Mouse (Mus musculus) urinary bladder, postnatal 4 days (tissue): ENCODE measurements around the gene Olah.
A peak's percentile ranks its signal among the peaks of the same experiment; 100 is the strongest.
"Not testable (repeated sequence)": the region's sequence is repeated elsewhere in the genome, so short reads cannot be mapped to it uniquely, and the experiment has no call there.

ENCODE experiments used
- DNase-seq, 2 experiments: peaks; one replicate each; pipeline ENCODE4 v3.0.0; 2021 to 2022; ENCODE audit warnings: low spot score in 2 of 2

The Olah gene

DNA sequence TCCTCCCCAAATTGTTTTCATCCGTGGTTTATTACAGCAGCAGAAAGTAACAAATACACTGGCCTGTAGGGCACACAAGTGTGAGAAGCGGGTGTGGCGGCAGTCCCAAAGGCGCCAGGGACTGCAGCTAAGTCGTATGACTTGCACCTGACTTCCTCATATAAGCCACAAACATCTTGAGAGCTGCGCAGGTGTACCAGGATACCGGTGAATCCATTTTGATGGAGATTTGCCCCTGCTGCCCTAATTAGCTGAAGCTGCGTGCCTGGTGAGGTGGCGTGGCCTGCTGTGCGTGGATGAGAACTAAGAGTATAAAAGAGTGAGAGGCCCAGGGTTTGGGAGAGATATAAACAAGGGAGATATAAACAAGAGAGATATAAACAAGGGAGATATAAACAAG lies at the start of gene Olah:
Gene Olah, minus strand, starts transcription at position 101 of the 400 bp plus-strand sequence.
- not testable (repeated sequence) for DNase-seq

DNA sequence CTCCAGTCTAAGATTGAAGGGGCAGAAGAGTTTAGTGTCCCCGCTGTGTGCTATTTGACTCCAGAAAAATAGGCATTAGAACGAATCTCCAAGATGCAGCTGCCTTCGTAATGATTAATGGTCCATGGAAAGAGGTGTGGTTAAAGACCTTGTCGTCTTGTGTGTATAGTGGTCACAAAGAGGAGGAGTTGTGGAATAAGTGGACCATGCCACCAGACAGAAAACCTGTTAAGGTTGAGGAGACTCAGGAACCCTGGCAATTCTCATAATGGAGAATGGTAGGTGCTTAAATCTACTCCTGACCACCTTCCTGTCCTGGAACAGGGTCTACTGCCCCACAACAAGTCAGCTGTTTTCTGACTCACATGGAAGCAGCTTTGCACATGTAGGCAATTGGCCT lies 49.0 kb upstream of the Olah start:
- no peak for DNase-seq

DNA sequence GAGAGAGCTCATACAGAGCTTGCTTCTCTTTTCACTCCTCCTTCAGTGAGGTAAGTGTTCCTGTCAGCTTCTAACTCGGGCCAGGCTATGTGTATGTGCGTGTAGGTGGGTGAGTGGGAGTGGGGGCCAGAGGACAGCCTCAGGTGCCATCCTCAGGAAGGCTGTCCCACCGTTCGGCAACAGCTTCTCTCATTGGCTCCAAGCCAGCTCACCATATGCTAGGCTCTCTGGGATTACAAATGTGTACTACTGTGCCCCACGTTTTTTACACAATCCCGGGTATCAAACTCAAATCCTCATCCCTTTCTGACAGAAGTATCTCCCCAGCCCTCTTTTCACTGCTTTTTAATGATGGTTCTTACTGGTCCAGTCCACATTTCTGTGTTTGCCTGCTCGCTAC lies 47.2 kb upstream of the Olah start:
- no peak for DNase-seq

DNA sequence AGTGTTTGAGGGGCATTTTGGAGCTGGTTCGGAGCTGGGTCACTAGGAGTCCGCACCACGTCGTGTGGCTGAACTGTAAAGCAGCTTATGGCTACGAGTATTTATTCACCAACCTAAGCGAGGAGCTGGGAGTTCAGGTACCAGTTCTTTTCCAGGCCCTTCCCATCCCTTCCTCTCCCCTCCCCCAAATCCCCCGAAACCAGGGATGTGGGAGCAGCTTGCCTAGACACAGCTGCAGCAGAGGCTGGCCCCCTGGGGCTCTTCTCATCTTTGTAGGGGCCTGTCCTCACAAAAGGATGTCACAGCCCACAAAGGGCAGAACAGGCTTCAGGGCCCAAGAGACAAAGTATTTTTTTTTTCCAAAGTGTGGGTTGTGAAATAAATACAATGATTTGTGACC lies 40.9 kb upstream of the Olah start:
- DNase-seq, result no peak

DNA sequence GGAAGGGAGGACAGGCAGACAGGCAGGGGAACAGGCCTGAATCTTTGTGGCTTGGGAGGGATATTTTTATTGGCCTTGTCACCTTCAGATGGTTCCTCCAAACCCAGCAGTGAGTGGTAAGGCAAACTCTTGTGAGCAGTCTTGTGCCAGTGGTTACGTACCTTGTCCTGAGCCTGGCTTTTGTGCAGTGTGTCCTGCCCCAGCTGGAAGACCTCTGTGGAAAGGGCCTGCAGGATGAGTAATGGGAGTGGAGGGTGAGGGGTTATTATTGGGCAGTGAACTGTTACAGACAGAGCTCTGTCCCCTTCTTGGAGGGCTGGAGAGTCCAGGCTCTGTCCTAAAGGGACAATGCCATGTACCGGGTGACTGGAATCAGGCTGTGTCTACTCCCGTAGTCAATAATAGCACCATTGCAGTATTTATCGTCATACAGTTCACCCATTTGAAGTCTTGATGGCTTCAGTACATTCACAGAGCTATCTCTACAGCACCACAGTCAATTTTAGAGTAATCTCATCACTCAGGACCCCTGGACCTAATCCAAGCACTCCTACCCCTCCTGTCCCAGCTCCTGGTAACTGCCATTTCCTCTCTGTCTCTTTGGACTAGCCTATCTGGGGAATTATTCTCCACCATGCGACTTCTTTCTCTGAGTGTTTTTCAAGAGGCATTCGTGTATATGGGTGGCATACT lies 38.5 kb upstream of the Olah start:
- DNase-seq, result no peak

DNA sequence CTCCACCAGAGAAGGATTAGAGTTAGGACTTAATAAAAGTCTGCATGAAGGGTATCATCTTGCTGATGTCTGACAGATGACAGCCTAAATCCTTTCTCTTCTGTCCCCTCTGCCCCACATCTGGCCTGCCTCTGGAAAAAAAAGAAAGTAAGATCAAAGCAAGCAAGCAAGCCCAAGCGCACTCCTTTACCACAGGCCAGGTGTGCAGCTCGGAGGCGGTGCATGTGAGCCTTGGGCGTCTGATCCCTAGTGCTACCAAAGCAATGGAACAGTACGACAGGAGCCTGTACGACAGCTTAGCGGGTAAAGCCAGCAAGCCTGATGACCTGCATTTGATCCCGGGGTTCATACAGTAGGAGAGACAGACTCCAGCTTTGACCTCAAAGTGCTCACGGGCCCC lies 33.9 kb upstream of the Olah start:
- DNase-seq, result no peak

DNA sequence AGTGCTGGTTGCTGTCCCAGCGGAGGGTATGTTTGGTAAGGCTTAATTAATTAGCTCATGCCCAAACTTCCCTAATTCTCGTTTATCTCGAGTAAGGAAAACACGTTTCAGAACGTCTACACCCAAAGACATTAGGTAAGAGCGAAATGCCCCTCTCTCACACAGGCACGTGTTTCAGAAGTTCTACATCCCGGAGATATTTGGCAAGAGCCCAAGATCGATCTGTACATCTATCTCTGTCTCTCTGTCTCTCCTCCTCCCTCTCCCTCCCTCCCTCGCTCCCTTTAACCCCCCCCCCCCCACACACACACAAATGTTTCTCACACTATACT lies 27.5 kb upstream of the Olah start:
- DNase-seq, result no peak

DNA sequence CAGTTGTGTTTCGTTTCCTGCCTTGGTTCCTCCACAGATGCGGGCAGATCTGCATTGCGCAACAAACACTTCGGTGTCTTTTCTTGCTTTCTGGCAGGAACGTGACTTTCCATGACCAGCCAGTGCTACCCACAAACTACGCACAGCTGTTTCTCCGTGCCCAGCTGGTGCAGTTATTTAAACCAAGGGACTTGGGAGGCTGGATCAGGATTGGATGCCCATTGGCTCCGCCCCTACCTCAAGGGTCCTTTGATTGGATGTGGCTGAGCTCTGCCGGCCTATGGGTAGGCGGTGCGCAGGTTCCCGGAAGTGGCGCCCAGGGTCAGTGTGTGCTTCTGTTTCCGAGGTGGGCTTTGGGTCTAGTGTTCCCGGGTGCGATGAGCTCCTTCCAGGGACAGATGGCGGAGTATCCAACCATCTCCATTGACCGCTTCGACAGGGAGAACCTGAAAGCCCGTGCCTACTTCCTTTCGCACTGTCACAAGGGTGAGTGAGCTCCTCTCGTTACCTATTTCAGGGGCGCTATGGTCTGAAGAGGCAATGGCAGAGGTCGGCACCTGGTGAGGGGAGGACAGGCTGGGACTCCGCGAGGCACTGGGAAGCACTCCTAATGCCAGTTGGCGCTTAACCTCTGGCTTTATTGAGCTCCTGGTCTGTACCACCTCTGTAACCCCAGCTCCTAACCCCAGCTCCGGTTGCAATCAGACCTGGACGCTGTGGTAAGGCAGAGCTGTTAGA lies 27.0 kb upstream of the Olah start, which contains the start of gene Dclre1c:
Gene Dclre1c, plus strand, starts transcription at position 291 of the 738 bp plus-strand sequence.
- DNase-seq, result peak; percentile 81 to 85

DNA sequence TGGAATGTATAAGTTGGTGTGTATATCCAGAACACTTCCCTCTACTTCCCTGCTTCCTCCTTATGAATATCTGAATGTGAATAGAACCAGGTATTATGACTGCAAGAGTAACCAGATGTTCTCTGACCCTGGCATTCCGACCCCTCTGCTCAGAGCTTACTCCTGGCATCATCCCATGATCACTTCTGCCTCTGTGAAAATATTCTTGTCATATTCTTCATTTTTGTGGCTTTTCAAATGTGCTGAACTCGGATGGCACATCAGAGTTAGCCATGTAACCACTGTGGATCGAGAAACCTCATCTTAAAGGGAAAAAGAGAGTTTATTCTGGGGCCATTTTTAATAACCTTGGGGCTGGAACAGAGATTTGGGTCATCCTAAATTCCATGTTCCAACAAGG lies 25.5 kb upstream of the Olah start, which contains the start of gene Meig1:
Gene Meig1, minus strand, starts transcription at position 101 of the 400 bp plus-strand sequence.
- no peak for DNase-seq

DNA sequence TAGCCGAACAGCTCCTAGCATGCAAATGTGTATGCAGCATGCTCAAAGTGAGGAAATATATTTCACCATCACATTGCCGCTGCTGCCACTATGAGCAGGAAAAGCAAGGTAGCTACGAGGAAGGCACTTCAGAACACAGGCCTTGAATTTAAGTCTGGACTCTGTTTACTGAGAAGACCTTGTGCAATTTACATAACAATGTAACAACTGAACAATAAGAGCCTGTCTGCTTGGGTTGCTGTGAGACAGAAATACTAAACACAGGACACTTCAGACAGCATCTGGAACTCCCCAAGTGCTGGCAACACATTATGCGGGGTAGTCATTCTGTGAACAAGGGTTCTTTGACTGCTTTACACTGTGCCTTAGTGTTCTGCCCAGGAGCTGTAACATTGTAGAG lies 23.1 kb upstream of the Olah start:
- no peak for DNase-seq

DNA sequence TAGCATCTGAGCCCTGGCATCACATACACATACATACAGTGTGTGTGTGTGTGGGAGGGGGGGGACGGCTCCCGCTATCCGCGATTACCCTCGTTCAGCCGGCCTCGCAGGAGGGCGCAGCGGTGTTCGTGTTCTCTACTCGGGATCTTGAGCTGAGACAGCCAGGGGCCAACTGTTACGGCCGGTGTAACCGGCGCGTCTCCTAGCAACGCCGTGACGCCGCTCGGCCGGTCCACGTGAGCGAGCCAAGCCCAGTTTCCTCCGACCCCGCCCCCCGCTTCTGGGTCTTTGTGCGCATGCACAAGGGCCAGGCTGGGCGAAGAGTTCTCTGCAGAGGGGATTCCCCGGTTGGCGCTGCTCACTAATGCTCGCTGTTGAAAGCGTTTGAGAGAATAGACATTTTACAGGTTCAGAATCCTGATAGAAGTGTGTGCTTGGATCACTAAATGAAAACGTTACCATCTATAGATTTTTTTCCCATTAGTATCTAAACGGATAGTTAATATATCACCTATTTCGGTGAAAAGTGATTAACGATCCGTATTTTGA lies 21.9 kb upstream of the Olah start:
- peak; percentile 91 to 96 for DNase-seq

DNA sequence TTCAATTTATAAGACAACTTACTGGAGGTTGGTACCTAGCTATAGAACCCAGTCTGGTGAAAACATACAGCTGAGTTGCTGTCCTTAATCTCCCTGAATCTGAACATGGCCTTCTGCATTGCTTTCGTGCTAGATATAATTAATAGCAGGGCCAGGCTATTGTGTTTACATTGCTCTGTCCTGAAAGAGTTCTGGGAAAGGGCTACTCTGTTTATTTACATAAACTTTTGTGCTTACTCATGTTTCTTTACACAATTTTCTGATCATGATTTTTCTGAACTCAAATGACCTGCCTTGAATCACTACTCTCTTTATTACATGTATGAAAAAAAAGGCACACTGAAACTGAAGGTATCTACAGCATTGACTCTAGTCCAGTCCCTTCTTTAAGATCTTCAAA lies 18.7 kb upstream of the Olah start:
- no peak for DNase-seq

DNA sequence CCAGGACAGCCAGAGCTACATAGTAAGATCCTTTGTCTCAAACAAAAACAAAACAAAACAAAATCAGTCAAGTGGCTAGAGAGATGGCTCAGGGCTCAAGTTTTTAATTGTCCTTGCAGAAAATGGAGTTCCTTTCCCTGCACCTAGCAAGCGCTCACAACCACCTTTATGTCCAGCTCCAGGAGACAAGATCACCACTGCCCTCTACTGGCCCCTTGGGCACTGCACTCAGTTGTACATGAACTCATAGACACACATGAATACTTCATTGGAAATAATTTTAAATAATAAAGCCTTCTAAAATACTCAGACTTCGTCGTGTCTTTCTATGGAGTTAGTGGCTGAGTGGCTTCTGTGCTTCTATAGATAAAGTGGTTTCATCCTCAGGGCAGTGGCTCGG lies 17.2 kb upstream of the Olah start:
- DNase-seq, result peak in 1 of 2 experiments; percentile 64

DNA sequence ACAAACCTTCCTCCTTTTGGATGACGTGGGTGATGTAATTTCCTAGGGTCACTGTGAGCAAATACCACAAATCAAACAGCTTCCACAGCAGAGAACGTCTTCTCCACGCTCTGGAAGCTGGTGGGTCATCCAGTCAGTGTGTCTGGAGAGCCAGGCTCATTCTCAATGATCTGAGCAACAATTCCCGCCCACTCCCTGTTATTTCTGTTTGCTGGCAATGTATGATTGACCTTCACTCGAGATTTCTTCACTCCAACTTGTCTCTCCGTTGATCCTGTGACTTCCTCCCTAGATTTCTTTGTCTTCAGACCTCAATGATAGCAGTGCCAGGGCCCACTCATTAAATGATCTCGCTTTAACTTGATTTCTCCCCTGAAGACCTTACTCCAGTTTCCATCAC lies 10.7 kb upstream of the Olah start:
- DNase-seq, result no peak

DNA sequence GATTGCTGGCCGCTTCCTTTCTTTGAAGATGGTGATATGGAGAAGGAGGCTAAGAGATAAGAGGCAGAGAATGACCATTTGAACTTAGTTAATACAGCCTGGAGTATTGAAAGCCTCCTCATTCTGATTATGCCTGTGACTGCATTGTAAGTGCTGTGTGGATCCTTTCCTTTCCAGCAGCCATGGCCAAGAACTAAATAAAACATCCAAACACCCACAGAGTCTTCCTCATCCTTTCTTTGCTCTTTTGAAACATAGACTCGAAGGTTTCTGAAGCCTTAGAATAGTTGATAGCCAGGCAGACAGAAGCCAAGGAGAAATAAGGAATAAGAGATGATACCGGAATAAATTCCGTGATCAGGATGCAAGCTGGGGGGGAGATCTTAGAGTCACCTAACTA lies 9.0 kb upstream of the Olah start:
- no peak for DNase-seq

DNA sequence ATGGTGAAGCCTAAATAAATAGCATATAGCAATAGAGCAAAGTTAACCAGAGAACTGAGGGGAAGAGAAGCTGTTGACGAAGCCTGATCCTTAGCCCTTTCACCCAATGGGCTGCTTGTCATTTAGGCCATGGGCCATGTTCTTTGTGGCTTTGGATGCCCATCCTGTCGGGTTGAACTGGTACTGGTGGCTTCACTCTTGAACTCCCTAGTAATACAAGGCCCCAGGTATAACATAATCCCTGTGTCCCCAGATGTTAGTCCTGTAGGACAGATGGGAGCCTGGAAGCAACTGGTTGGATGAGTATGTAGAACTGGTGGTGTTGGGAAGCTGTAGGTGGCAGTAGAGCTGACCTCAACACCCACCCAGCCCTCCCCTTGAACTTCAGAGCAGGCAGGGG lies 5.1 kb downstream of the Olah start:
- DNase-seq, result no peak

DNA sequence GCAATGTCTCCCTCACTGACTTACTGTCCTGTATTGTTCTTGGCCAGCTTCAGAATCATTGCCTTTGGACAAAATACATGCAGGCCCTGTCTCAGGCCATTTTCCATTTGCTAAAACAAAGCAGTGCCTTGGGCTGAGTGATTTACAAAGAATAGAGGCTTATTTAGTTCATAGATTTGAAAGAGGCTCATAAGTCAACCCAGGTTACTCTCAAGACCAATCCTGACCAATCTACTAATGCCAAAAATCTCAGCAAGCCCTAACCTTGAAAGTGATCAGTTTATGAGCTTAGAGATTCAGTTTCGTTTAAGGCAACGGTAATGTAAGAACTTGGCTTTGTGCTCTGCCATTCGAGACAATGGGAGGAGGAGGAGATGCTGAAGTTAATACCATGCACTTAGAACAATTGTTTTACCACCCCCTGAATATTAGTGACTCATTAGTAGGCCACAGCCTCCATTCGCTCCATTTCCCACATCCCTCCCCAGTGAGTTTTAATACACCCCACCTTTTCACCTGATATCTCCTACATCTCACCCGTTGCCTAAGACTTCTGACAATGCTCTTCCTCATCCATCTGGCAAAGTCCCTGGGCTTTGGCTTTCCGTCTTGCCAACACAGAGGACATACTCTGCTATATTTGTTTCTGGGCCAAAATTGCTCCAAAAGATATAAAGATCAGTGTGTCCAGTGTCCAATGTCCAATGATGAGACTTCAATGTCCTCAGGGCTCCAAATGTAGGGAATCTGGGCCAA lies 9.7 kb downstream of the Olah start:
- DNase-seq, result no peak

DNA sequence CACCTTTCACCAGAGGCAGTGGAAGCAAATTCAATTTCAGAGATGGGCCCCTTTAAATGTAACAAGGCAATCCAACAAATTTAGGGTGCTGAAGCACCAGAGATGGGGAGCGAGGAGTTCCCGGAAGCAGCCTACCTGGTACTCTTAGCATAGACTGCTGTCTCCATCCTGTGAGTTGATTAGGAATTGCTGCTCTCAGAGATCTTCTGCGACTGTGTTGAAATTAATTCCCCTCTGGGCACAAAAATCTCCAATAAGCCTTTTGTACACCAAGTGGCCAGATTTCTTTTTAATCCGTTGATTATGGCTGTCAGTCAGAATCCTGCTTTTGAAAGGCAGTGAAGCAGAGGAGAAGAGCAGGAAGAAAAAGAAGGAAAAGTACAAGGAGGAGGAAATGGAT lies 31.9 kb downstream of the Olah start:
- DNase-seq, result no peak

DNA sequence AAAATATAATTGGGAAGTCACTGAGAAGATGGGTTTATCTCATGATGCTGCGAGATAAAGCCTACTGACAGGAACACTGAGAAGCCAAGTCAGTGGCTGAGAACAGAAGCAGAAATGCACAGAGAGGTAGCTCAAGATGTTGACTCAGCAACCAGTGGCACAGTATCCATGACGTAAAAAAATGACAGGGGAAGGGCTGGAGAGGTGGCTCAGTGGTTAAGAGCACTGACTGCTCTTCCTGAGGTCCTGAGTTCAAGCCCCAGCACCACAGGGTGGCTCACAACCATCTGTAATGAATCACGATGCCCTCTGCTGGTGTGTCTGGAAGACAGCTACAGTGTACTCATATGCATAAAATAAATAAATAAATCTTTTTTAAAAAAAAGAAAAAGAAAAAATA lies 35.9 kb downstream of the Olah start:
- no peak for DNase-seq

DNA sequence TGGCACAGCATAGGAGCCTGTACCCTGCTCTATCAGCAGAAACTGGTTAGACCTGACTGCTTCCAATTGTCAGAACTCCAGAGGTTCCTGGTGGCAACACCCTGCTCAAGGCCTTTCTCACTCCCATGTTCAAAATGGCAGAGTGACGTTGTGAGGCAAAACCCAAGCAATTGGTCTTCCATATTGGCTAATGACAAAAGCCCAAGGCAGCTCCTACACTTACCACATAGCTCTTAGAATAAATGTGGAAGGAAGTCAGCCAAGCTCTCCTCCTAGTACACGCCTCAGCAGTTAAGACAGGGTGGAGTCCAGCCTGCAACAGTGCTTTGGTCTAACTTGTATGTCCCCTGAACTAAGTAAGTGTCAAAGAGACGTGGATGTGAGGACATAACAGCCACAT lies 39.1 kb downstream of the Olah start:
- no peak for DNase-seq

DNA sequence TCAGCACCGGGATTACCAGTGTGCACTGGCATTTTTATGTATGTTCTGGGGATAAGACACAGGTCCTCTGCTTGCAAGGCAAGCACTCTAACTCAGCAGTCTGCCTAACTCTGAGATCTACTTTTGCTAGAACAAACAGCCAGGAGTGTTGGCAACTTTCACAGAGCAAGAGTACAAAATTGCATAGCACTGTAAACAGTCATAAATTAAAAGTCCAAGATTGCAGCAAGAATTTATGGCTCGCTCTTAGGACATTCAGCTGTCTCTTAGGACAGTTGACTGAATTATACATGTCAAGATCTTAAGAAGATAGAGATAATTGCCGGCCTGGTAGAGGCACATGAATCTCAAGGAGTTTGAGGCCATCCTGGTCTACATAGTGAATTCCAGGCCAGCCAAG lies 40.7 kb downstream of the Olah start:
- DNase-seq, result no peak

DNA sequence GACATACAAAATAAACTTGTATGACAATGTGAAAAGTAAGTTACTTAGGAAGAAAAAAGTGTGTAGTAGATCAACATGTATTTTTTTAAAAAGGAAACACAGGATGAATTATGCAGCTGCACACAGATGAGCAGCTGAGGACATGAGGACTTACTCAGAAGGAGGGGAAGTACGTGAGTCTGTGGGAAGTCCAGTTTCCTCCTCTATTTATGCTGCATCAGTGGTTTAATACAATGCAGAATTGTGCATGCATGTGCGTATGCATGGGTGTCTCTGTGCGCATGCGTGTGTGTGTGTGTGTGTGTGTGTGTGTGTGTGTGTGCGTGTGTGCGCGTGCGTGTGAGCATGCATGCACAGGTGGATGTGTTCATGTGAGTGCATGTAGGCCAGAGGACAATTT lies 41.2 kb downstream of the Olah start:
- no peak for DNase-seq

DNA sequence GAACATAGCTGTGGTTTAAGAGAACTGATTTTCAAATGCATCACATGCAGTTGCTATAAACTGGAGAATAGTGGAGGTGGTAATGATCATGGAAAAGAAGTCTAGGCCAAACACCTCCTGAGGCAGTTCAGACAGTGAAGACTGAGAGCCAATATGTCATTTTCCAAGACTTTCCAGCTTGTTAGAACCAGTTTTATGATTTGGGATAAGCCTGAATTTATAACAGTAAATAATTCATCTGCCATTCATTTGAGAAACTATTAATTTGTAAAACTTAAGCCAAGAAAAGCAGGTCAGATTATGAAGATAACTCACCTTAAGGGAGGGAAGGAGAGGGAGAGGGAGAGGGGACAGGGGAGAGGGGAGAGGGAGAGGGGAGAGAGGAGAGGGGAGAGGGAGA lies 43.9 kb downstream of the Olah start:
- DNase-seq, result no peak
